Mouse (Mus musculus) B cell, adult 62 days (primary cell): ENCODE data around the gene Fance. TPM values are rescaled to one million over a fixed set of nuclear protein-coding genes. Genes with fewer than 3 reads are reported as not detected.

Experiments
- total RNA-seq: library from RNA; stranded (reverse); gene quantifications from 4 replicates; pipeline ENCODE4 v1.2.4, GENCODE M21; 2023

Fance gene
- total RNA-seq, result 26.2 to 36.6 TPM (median 32.1 TPM) in 4 replicates

GRCm38 (mm10) chr17:28313212-28313879 lies at the start of gene Fance:
Gene Fance, plus strand, starts transcription at chr17:28313519.

DNA sequence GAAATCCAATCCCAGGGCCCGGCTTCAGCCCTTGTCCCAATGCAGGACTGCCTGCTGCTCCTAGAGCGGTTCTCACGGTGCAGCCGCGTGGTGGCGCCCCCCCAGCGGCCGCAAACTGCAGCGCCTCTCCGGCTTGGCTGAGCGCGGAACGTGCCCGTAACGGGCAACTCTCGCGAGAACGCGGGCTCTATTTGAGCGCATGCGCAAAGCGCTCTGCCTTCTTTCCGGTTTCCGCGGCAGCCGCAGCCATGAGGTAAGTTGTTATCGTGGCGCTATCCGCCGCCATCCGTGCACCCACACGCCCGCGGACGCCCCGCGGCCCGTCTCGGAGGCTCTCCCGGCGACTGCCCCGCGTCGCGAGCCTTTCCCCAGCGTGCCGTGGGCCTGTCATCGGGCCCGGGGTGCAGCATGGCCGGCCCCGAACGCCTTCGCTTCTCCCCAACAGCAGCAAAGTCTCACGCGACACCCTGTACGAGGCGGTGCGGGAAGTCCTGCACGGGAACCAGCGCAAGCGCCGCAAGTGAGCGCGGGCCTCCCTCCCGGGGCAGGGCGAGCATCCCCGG lies 15.1 kb downstream of the Fance start, which contains the start of gene Rpl10a:
Gene Rpl10a (plus strand): TSS at position 106 of the 563 bp plus-strand sequence.

DNA sequence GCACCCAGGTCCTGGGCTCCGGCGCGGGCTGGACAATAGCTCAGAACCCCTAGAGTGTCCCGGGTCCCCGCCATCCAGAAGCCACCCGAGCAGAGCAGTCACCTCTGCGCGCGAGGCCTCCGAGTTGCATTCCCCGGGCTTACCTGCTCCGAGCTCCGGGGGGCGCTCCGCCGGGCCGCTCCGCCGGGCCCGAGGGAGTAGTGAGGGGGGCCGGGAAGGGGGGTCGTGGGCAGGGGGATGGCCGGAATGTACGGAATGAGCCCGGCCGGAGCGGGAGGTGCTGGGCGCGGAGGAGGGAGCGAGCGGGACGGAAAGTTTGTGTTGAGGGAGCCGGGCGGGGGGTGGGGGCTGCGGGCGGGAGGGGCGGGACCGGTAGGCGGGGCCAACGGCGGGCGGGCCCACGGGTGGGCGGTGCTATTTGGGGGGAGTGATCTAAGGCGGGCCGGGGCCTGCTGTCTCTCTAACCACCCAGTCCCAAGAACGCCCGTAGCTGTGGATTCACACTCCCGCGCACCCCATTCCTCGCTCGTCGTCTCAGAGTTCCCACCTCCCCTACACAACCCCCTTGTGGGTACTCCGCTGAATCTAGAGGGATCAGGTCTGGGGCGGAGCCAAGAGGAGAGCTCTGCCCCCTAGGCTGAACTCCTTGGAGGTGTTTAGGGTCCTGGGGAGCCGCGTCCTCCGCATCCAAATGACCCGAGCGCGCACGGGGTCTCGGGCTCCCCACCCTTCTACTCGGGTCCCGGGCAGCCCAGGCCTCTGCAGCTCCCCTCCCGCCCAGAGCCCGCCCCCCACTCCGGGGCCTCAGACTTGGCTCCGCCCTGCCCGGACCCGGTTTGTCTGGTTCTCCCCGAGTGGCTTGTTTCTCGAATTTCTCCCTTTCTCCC lies 37.4 kb downstream of the Fance start, which contains the start of gene Tead3:
Gene Tead3 (minus strand): TSS at position 352 of the 887 bp plus-strand sequence.

GRCm38 (mm10) chr17:28365122-28365521 lies 51.8 kb downstream of the Fance start, which contains the start of gene Tulp1:
Gene Tulp1, minus strand, starts transcription at chr17:28365222.

Other genes with a start within 250 kb of the Fance start
- 7.1 to 10.2 TPM (median 8.4 TPM) in 4 replicates for gene Tcp11, start 232.9 kb upstream of the Fance start, total RNA-seq
- gene Scube3, start 171.4 kb upstream of the Fance start, total RNA-seq, result not detected in 4 replicates
- 13.8 to 21.3 TPM (median 16.3 TPM) in 4 replicates for gene Zfp523, start 136.4 kb upstream of the Fance start, total RNA-seq
- gene Def6, start 105.7 kb upstream of the Fance start, total RNA-seq, result 75.4 to 84.6 TPM (median 78.8 TPM) in 4 replicates
- gene Ppard, start 80.8 kb upstream of the Fance start, total RNA-seq, result 25.7 to 29.5 TPM (median 28.4 TPM) in 4 replicates
- gene Rpl10a, start 15.0 kb downstream of the Fance start, total RNA-seq, result 1,486 to 1,599 TPM (median 1,559 TPM) in 4 replicates
- 0.17 to 0.24 TPM in 2 of 4 replicates, not detected in the others for gene Tead3, start 37.3 kb downstream of the Fance start, total RNA-seq
- gene Tulp1, start 51.7 kb downstream of the Fance start, total RNA-seq, result not detected in 4 replicates
- gene Fkbp5, start 204.0 kb downstream of the Fance start, total RNA-seq, result 17.3 to 25.2 TPM (median 20.0 TPM) in 4 replicates
- gene Armc12, start 217.3 kb downstream of the Fance start, total RNA-seq, result 0.49 TPM in 1 of 4 replicates, not detected in the others
- gene Clpsl2, start 235.9 kb downstream of the Fance start, total RNA-seq, result not detected in 4 replicates
- not detected in 4 replicates for gene Clps, start 247.2 kb downstream of the Fance start, total RNA-seq